19 mouse cellular contexts compared by ENCODE assay signal in genomic region chr10:99358256-99358655, GRCm38 (mm10).
DNase-seq lines count a peak whose midpoint lies in the region; ATAC-seq lines count a peak whose summit lies in the region.
"Had no signal": no experiment of that assay in that cellular context is flagged by ENCODE, and none has a peak within 500 bp of the region (broad histone marks: within the 10 kb centered on the region; RNA-seq: fewer than 3 reads in every experiment).

No protein-coding gene starts in this region.

- peak; percentile 67 for ATAC-seq in common myeloid progenitor, adult 5-6 weeks (replicated peaks; ENCODE audit: low read depth, poor library complexity, severe bottlenecking)
- peak; percentile 66 to 73 for ATAC-seq in hematopoietic stem cell, adult 5-6 weeks (replicated peaks in 1 of 2; ENCODE audit: insufficient read depth in 1 of 2, low FRiP score in 2 of 2, low TSS enrichment in 1 of 2, low read depth in 1 of 2, poor library complexity in 2 of 2, severe bottlenecking in 2 of 2)
- peak; percentile 65 for ATAC-seq in monocyte, adult 5-6 weeks (replicated peaks; ENCODE audit: insufficient number of reproducible peaks, low FRiP score, low TSS enrichment, poor library complexity, severe bottlenecking)
- ATAC-seq in intestine, embryonic 16.5 days: no peak
- ATAC-seq: CD4-positive, CD25-positive, alpha-beta regulatory T cell, adult 4 months; forebrain, embryonic 15.5 days; hindbrain, embryonic 16.5 days; inflammation-experienced regulatory T-cells, adult 6 months had no signal

- no peaks in the 10 kb centered on the region for H3K27me3 ChIP-seq in intestine, embryonic 16.5 days (replicated peaks; ENCODE audit: control insufficient read depth, insufficient read depth, low read length)
- H3K27me3 ChIP-seq: embryonic facial prominence, embryonic 12.5 days; heart, embryonic 13.5 days; hindbrain, embryonic 12.5 days had no signal

- DNase-seq in kidney, adult 9 months: no peak
- no peak for DNase-seq in frontal cortex, adult 2 months (ENCODE audit: extremely low spot score in 1 of 2, low spot score in 1 of 2)
- DNase-seq: adrenal gland, postnatal 10 days; cerebellum, adult 11-12 months; cerebellum, adult 9-10 months; embryo, embryonic 11 days; gastrocnemius, postnatal 10 days; heart, postnatal 36 days had no signal

- H3K27ac ChIP-seq in intestine, embryonic 16.5 days (ENCODE audit: low read length): no peak overlapping the region
- H3K27ac ChIP-seq: forebrain, embryonic 15.5 days; heart, embryonic 13.5 days; hindbrain, embryonic 12.5 days had no signal

- no peaks in the 10 kb centered on the region for H3K36me3 ChIP-seq in intestine, embryonic 16.5 days (ENCODE audit: control insufficient read depth, insufficient read depth, low read length)
- H3K36me3 ChIP-seq: embryonic facial prominence, embryonic 12.5 days; forebrain, embryonic 15.5 days; heart, embryonic 13.5 days; hindbrain, embryonic 12.5 days had no signal

- H3K4me2 ChIP-seq in intestine, embryonic 16.5 days (ENCODE audit: low read depth, low read length): no peak overlapping the region
- H3K4me2 ChIP-seq: embryonic facial prominence, embryonic 12.5 days; forebrain, embryonic 15.5 days; heart, embryonic 13.5 days; hindbrain, embryonic 12.5 days had no signal

- H3K9me3 ChIP-seq in intestine, embryonic 16.5 days (ENCODE audit: control insufficient read depth, low read length): no peaks in the 10 kb centered on the region
- H3K9me3 ChIP-seq: embryonic facial prominence, embryonic 12.5 days; forebrain, embryonic 15.5 days; heart, embryonic 13.5 days; hindbrain, embryonic 12.5 days had no signal

- H3K4me1 ChIP-seq in intestine, embryonic 16.5 days (ENCODE audit: control insufficient read depth, insufficient read depth, low read length): no peaks in the 10 kb centered on the region
- H3K4me1 ChIP-seq: heart, embryonic 13.5 days; hindbrain, embryonic 12.5 days had no signal

- no peak overlapping the region for H3K4me3 ChIP-seq in intestine, embryonic 16.5 days (ENCODE audit: low read length)
- H3K4me3 ChIP-seq: embryonic facial prominence, embryonic 12.5 days; forebrain, embryonic 15.5 days; heart, embryonic 13.5 days; hindbrain, embryonic 12.5 days had no signal

- H3K9ac ChIP-seq in intestine, embryonic 16.5 days (ENCODE audit: low read depth, low read length): no peak overlapping the region
- H3K9ac ChIP-seq: embryonic facial prominence, embryonic 12.5 days; forebrain, embryonic 15.5 days; heart, embryonic 13.5 days; hindbrain, embryonic 12.5 days had no signal

- 86% methylated on average over 1 of the region's 1 CpGs for WGBS in intestine, embryonic 16.5 days
